Mouse (Mus musculus): ENCODE data around the gene Cfb. TPM values are rescaled to one million over a fixed set of nuclear protein-coding genes. Genes with fewer than 3 reads are reported as not detected.
A peak's percentile ranks its signal among the peaks of the same experiment; 100 is the strongest.

The Cfb gene
- polyA plus RNA-seq, 1 experiment from 2014 or later = 21.1 TPM

DNA sequence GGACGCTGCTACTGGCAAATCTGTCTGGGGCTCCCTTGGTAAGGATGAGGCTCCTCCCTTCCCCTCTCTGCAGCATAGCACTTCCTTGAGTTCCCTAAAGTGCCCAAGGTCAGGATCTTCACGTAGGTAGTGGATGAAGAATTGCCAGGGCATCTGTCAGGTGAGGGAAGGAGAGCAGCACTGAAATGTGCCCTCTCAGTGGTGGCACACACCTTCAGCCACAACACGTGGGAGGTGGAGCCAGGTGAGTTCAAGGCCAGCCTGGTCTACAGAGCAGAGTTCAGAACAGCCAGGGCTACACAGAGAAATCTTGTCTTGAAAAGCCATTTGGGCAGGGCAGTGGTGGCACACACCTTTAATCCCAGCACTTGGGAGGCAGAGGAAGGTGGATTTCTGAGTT lies 7.6 kb downstream of the Cfb start:
- WGBS = 72% methylated on average over 3 of the region's 3 CpGs
- TF ChIP-seq CTCF (IDR thresholded peaks at IDR 0.05; ENCODE audit: low read depth) = no peak
- Histone ChIP-seq H3K27me3 (ENCODE audit: insufficient read depth, low read length) (no peaks in the 10 kb centered on the region), H3K9me3 (replicated peaks; ENCODE audit: low read length) (no peaks in the 10 kb centered on the region), H3K4me1 (replicated peaks; ENCODE audit: insufficient read depth, low read length) (peaks cover 8% of the 10 kb centered on the region), H3K4me2 (ENCODE audit: low read length) (no peak overlapping the region), H3K27ac (no peak overlapping the region), H3K36me3 (ENCODE audit: insufficient read depth, low read length) (peaks cover 31% of the 10 kb centered on the region), H3K4me3 (replicated peaks; ENCODE audit: low read depth, low read length) (no peak overlapping the region), H3K9ac (ENCODE audit: low read depth, low read length) (no peak overlapping the region)
- no peak for ATAC-seq (replicated peaks; ENCODE audit: low FRiP score, low read depth)
- DNase-seq (ENCODE audit: low spot score) = no peak

DNA sequence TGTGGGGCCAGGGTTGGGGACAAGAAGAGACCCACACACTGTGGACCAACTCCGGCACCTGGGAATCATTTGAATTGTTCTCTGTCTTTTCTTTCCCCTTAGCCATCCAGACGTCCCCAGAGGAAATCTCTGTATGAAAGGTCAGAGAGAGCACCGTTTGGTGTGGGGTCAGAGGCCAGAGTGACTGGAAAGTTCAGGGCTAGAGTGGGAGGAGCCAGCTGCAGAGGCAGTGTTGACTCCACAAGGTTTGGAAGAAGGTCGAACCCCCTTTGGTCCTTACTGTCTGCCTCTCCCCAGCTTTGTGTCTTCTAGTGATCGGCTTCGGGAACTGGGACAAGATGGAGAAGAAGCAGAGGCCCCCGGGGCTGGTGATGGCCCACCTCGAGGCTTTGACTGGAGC lies 8.8 kb downstream of the Cfb start:
- H3K9ac ChIP-seq (ENCODE audit: low read depth, low read length) = no peak overlapping the region
- peaks cover 8% of the 10 kb centered on the region for H3K4me1 ChIP-seq (replicated peaks; ENCODE audit: insufficient read depth, low read length)
- H3K4me3 ChIP-seq (replicated peaks; ENCODE audit: low read depth, low read length) = no peak overlapping the region
- DNase-seq (ENCODE audit: low spot score) = no peak
- no peak for ATAC-seq (replicated peaks; ENCODE audit: low FRiP score, low read depth)
- no peak overlapping the region for H3K4me2 ChIP-seq (ENCODE audit: low read length)
- 72% methylated on average over 8 of the region's 8 CpGs for WGBS
- no peaks in the 10 kb centered on the region for H3K9me3 ChIP-seq (replicated peaks; ENCODE audit: low read length)
- no peak overlapping the region for H3K27ac ChIP-seq
- no peak for TF ChIP-seq CTCF (IDR thresholded peaks at IDR 0.05; ENCODE audit: low read depth)
- peaks cover 31% of the 10 kb centered on the region for H3K36me3 ChIP-seq (ENCODE audit: insufficient read depth, low read length)
- no peaks in the 10 kb centered on the region for H3K27me3 ChIP-seq (ENCODE audit: insufficient read depth, low read length)

DNA sequence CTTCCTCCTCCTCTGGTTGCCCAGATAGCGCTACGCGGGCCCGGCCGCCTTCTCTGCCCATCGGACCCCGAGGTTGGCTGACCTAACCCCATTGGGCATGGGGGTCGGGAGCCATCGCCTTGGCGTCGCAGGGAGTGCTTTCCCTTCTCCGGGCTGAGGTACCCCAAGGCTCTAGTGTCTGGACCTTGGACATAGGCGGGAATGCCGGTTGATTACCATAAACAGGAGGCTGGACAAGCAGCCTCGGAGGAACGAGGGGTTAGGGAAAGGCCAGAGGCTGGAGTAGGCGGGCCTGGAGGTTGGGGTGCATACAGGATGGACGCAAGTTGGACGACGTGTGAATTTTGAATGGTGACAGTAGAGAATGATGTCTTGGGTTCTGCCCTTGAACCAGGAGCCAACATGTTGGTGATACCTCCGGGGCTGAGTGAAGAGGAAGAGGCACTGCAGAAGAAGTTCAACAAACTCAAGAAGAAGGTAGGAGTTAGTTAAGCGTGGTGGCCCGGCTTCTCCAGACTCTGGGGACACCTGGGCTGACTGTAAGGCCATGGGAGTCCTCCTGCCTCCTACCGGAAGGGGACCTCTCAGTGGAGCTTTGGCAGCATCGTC lies 11.7 kb downstream of the Cfb start:
- WGBS = 1% methylated on average over 25 of the region's 25 CpGs
- ATAC-seq (replicated peaks; ENCODE audit: low FRiP score, low read depth) = no peak; the same call in 1 of the 2 replicates
- peak overlapping the region; percentile 87 for H3K4me3 ChIP-seq (replicated peaks; ENCODE audit: low read depth, low read length)
- peak overlapping the region; percentile 80 for H3K9ac ChIP-seq (ENCODE audit: low read depth, low read length)
- no peaks in the 10 kb centered on the region for H3K9me3 ChIP-seq (replicated peaks; ENCODE audit: low read length)
- TF ChIP-seq CTCF (IDR thresholded peaks at IDR 0.05; ENCODE audit: low read depth) = no peak
- H3K27ac ChIP-seq = peak overlapping the region; percentile 56; the same call in 1 of the 2 replicates
- peaks cover 8% of the 10 kb centered on the region for H3K4me1 ChIP-seq (replicated peaks; ENCODE audit: insufficient read depth, low read length)
- no peak for DNase-seq (ENCODE audit: low spot score)
- peak overlapping the region; percentile 97 for H3K4me2 ChIP-seq (ENCODE audit: low read length)
- no peaks in the 10 kb centered on the region for H3K27me3 ChIP-seq (ENCODE audit: insufficient read depth, low read length)
- peaks cover 45% of the 10 kb centered on the region for H3K36me3 ChIP-seq (ENCODE audit: insufficient read depth, low read length)

DNA sequence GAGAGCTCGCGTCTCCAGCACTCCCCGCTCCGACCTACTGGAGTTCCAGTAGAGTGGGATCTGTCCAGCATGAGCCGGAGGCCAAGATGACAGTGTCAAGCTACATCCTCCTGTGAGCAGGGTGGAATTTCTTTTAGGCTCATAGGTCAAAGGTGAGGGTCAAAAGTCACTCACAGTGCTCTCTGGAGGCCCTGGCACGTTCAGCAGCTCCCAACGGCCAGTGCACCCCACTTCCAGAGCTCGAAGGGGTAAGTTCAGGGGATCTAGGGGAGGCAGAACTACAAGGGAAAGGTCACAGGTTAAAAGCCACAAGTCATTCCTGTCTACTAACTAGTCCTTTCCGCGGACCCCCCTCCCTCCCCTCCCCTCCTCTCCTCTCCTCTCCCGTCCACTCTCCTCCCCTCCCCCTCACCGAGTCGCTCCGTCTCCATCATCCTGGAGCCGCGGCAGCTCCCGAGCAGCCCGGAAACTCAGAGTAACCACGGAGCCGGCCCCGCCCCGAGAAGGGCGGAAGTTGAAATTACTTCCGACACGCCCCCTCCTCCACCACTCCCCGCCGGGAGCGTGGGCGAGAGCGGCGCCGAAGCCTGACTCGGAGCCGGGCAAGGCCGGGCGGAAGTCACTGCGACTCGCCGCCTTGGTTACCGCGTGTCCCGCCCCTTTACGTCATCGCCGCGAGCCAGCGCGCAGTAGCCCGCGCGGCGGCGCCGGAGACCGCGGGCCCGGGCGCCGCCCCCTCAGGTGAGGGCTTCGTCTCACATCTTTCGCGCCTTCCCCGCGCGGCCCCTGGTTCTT lies 12.4 kb downstream of the Cfb start, which contains the start of the genes Skiv2l and Nelfe:
Skiv2l (minus strand) TSS at position 489 of the 795 bp plus-strand sequence.
Nelfe (plus strand) TSS at position 670 of the 795 bp plus-strand sequence.
- DNase-seq (ENCODE audit: low spot score) = peak; percentile 98
- Histone ChIP-seq H3K9ac (ENCODE audit: low read depth, low read length) (peak within 1 kb of the TSS; percentile 80), H3K9me3 (replicated peaks; ENCODE audit: low read length) (no peaks in the 10 kb centered on the region), H3K4me1 (replicated peaks; ENCODE audit: insufficient read depth, low read length) (peaks cover 8% of the 10 kb centered on the region), H3K36me3 (ENCODE audit: insufficient read depth, low read length) (peaks cover 52% of the 10 kb centered on the region), H3K4me3 (replicated peaks; ENCODE audit: low read depth, low read length) (peak within 1 kb of the TSS; percentile 87), H3K27me3 (ENCODE audit: insufficient read depth, low read length) (no peaks in the 10 kb centered on the region), H3K27ac (peak within 1 kb of the TSS; percentile 56; the same call in 1 of the 2 replicates), H3K4me2 (ENCODE audit: low read length) (peak within 1 kb of the TSS; percentile 97)
- 1% methylated on average over 65 of the region's 65 CpGs for WGBS
- ATAC-seq (replicated peaks; ENCODE audit: low FRiP score, low read depth) = peak; percentile 96
- no peak for TF ChIP-seq CTCF (IDR thresholded peaks at IDR 0.05; ENCODE audit: low read depth)

DNA sequence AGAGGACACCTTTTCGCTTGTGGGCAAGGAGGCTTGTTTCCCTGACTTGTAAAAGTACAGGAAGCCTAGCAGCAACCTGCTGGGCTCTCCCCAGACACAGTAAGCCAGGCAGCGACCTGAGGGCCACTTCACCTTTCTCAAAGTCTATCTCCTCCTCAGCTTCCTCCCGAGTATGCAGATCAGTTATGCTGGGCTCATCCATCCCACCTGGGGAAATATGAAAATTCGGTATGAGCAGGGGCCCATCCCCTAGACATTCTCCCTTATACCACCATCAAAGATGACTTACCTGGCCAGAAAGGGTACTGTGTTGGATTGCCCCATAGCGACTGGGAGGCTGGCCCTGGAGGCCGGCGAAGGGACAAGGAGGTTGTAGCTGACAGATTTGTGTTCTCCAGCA lies 14.7 kb downstream of the Cfb start:
- no peak overlapping the region for H3K4me2 ChIP-seq (ENCODE audit: low read length)
- peaks cover 8% of the 10 kb centered on the region for H3K4me1 ChIP-seq (replicated peaks; ENCODE audit: insufficient read depth, low read length)
- 91% methylated on average over 7 of the region's 7 CpGs for WGBS
- peaks cover 53% of the 10 kb centered on the region for H3K36me3 ChIP-seq (ENCODE audit: insufficient read depth, low read length)
- no peak overlapping the region for H3K4me3 ChIP-seq (replicated peaks; ENCODE audit: low read depth, low read length)
- no peak overlapping the region for H3K27ac ChIP-seq
- no peaks in the 10 kb centered on the region for H3K9me3 ChIP-seq (replicated peaks; ENCODE audit: low read length)
- DNase-seq (ENCODE audit: low spot score) (no peak), ATAC-seq (replicated peaks; ENCODE audit: low FRiP score, low read depth) (no peak)
- H3K9ac ChIP-seq (ENCODE audit: low read depth, low read length) = no peak overlapping the region
- no peak for TF ChIP-seq CTCF (IDR thresholded peaks at IDR 0.05; ENCODE audit: low read depth)
- no peaks in the 10 kb centered on the region for H3K27me3 ChIP-seq (ENCODE audit: insufficient read depth, low read length)

DNA sequence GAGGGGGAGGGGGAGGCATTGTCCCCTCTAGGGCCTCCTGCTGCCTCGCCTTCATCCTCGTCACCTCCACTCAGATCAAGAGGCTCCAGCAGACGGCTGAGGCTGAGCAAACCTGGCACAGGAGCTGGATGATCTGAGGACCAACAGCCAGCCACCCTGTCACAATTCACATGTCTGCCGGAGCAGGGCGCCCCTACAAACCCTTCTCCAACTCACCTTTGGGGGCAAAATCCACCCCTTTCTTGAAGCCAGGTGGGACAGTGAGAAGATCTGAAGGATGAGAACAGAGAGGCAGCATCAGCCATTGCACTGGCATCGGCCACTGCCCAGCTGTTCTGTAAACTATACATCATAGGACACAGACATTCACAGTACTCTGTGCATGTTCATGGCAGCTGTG lies 15.1 kb downstream of the Cfb start:
- Histone ChIP-seq H3K4me2 (ENCODE audit: low read length) (no peak overlapping the region), H3K4me1 (replicated peaks; ENCODE audit: insufficient read depth, low read length) (peaks cover 8% of the 10 kb centered on the region), H3K4me3 (replicated peaks; ENCODE audit: low read depth, low read length) (no peak overlapping the region), H3K36me3 (ENCODE audit: insufficient read depth, low read length) (peaks cover 51% of the 10 kb centered on the region), H3K9me3 (replicated peaks; ENCODE audit: low read length) (no peaks in the 10 kb centered on the region), H3K27me3 (ENCODE audit: insufficient read depth, low read length) (no peaks in the 10 kb centered on the region), H3K27ac (no peak overlapping the region), H3K9ac (ENCODE audit: low read depth, low read length) (no peak overlapping the region)
- DNase-seq (ENCODE audit: low spot score) = no peak
- TF ChIP-seq CTCF (IDR thresholded peaks at IDR 0.05; ENCODE audit: low read depth) = no peak
- WGBS = 89% methylated on average over 6 of the region's 6 CpGs
- no peak for ATAC-seq (replicated peaks; ENCODE audit: low FRiP score, low read depth)

Measured in kidney, postnatal 0 days (tissue).